In genomic region chr17:25514055-25514454, GRCm38 (mm10) we compare ENCODE assay signal across 19 mouse cellular contexts. TPM values are rescaled to one million over a fixed set of nuclear protein-coding genes. Genes with fewer than 3 reads are reported as not detected.
"Had no signal": no experiment of that assay in that cellular context is flagged by ENCODE, and none has a peak within 500 bp of the region (broad histone marks: within the 10 kb centered on the region; RNA-seq: fewer than 3 reads in every experiment).

No protein-coding gene starts in this region.

- H3K4me3 ChIP-seq: limb, embryonic 13.5 days; midbrain, embryonic 10.5 days; neural tube, embryonic 13.5 days; stomach, embryonic 15.5 days had no signal

- H3K27ac ChIP-seq: limb, embryonic 13.5 days; midbrain, embryonic 10.5 days; neural tube, embryonic 13.5 days; stomach, embryonic 15.5 days had no signal

- H3K4me2 ChIP-seq: limb, embryonic 13.5 days; lung, embryonic 14.5 days; neural tube, embryonic 13.5 days; stomach, embryonic 15.5 days had no signal

- ATAC-seq: intestine, postnatal 0 days; midbrain, embryonic 16.5 days had no signal

- H3K9me3 ChIP-seq: midbrain, embryonic 10.5 days; neural tube, embryonic 13.5 days; stomach, embryonic 15.5 days had no signal

- H3K36me3 ChIP-seq: limb, embryonic 13.5 days; midbrain, embryonic 10.5 days; neural tube, embryonic 13.5 days; stomach, embryonic 15.5 days had no signal

- H3K27me3 ChIP-seq: limb, embryonic 13.5 days; neural tube, embryonic 13.5 days; stomach, embryonic 15.5 days had no signal

- H3K4me1 ChIP-seq: stomach, embryonic 15.5 days had no signal

- DNase-seq: kidney, adult 8-10 months; kidney, postnatal 25 days; layer of hippocampus, adult 9-11 months; lung, embryonic 14.5 days; lung, postnatal 10 days; retina, postnatal 1 day; thymus, adult 2 months; thymus, postnatal 25 days had no signal

- H3K9ac ChIP-seq: limb, embryonic 13.5 days; lung, embryonic 14.5 days; neural tube, embryonic 13.5 days; stomach, embryonic 15.5 days had no signal

RNA-seq across cellular contexts. Expression of gene Sstr5, which starts 17.0 kb away (rescaled TPM):
- total RNA-seq: liver, adult 2 months had no signal
- polyA plus RNA-seq: kidney, embryonic 16.5 days; liver, adult 2 months; liver, embryonic 16.5 days; lung, embryonic 14.5 days; midbrain, embryonic 10.5 days; spleen, adult 2 months; thymus, adult 2 months; urinary bladder, adult 2 months had no signal

RNA-seq across cellular contexts. Expression of gene Sox8, which starts 56.4 kb away (rescaled TPM):
- total RNA-seq: liver, adult 2 months had no signal
- polyA plus RNA-seq: liver, adult 2 months had no signal

RNA-seq across cellular contexts. Expression of gene Tekt4, which starts 59.6 kb away (rescaled TPM):
- total RNA-seq: liver, adult 2 months had no signal
- polyA plus RNA-seq: intestine, postnatal 0 days; kidney, embryonic 16.5 days; limb, embryonic 13.5 days; liver, adult 2 months had no signal
